Mouse (Mus musculus): Measurements from ENCODE around the gene Morn4. TPM values are rescaled to one million over a fixed set of nuclear protein-coding genes. Genes with fewer than 3 reads are reported as not detected.

Gene Morn4
- 99.6 and 116 TPM in 2 replicates for polyA plus RNA-seq (2015; fragmentation: Nextera tagmentation; extraction: Ambion mirVana)

DNA sequence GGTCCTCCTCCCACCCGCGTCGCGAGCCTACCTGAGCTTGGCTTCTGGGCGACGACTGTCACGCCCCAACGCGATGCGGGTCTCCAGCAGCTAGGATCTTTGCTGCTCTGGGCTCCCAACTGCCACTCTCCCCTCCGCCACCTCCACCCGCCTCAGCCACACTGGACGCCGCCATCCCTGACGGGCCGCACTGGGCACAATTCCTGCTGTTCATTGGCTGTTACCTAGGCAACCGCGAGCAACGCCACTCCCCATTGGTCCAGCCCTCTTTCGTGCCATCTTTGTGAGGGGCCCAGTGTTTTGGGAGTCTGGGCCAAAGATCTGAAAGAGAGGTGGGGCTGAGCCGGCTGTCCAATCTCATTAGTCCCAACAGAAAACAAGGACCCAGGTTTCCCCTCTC lies at the start of gene Morn4:
Morn4 (minus strand) TSS at position 192 of the 400 bp plus-strand sequence.
- WGBS, result under 1% methylated on average over 21 of the region's 21 CpGs
- H3K4me1 ChIP-seq, result peaks cover 27% of the 10 kb centered on the region

DNA sequence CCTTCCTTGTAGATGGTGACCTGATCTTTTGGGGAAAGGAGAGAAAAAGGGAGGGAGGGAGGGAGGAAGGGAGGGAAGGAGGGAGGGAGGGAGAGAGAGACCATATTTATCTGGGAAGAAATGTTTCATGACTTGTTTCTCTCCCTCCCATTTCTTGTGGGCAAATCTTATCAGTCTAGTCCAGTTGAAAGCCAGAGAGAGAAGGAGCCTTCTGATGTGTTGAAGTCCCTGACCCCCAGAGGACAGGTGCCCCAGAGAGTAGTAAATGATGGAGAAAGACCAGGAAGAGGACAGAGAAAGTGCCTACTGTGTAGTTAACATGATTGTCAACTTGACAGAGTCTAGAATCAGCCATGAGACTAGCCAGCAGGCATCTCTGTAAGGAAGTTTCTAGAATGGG lies 48.9 kb upstream of the Morn4 start:
- H3K27me3 ChIP-seq (replicated peaks), result no peaks in the 10 kb centered on the region
- no peaks in the 10 kb centered on the region for H3K9me3 ChIP-seq (replicated peaks)
- peaks cover 2% of the 10 kb centered on the region; the same call in 1 of the 2 replicates for H3K4me1 ChIP-seq
- H3K4me3 ChIP-seq (replicated peaks), result no peak overlapping the region
- ATAC-seq (ENCODE audit: low FRiP score), result no peak
- no peaks in the 10 kb centered on the region for H3K36me3 ChIP-seq
- no peak overlapping the region for H3K4me2 ChIP-seq
- no peak overlapping the region for H3K9ac ChIP-seq (replicated peaks)
- H3K27ac ChIP-seq (replicated peaks), result no peak overlapping the region

More for the DNA sequence above, at the start of gene Morn4:
- Histone ChIP-seq H3K9ac (replicated peaks) (peak within 1 kb of the TSS; percentile 73), H3K36me3 (no peaks in the 10 kb centered on the region), H3K27me3 (replicated peaks) (no peaks in the 10 kb centered on the region), H3K4me3 (replicated peaks) (peak within 1 kb of the TSS; percentile 84), H3K27ac (replicated peaks) (peak within 1 kb of the TSS; percentile 79), H3K4me2 (peak within 1 kb of the TSS; percentile 88), H3K9me3 (replicated peaks) (no peaks in the 10 kb centered on the region)
- peak; percentile 84 for ATAC-seq (ENCODE audit: low FRiP score)

DNA sequence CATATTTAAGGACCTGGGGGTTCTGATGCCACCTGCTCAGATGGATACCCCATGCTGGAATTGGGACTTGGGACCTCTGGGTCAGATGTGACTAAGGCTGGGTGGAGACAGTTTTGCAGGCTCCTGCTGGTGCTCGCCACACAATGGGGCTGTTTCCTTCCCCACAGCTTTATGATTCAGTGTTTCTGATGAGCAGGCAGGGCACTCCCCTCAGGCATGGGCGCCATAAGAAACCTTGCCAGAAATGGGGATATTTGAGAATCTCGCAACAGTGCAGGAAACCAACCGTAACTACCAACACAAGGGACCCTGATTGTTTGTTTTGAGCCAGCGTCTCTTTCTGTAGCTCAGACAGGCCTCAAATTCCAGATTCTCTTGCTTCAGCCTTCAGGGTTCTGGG lies 44.9 kb upstream of the Morn4 start:
- H3K4me2 ChIP-seq, result no peak overlapping the region
- ATAC-seq (ENCODE audit: low FRiP score), result no peak
- H3K4me3 ChIP-seq (replicated peaks), result no peak overlapping the region
- H3K27me3 ChIP-seq (replicated peaks), result peaks cover 9% of the 10 kb centered on the region
- no peak overlapping the region for H3K9ac ChIP-seq (replicated peaks)
- no peaks in the 10 kb centered on the region for H3K9me3 ChIP-seq (replicated peaks)
- peaks cover 24% of the 10 kb centered on the region for H3K4me1 ChIP-seq
- WGBS, result 58% methylated on average over 5 of the region's 5 CpGs
- H3K36me3 ChIP-seq, result no peaks in the 10 kb centered on the region
- H3K27ac ChIP-seq (replicated peaks), result no peak overlapping the region

DNA sequence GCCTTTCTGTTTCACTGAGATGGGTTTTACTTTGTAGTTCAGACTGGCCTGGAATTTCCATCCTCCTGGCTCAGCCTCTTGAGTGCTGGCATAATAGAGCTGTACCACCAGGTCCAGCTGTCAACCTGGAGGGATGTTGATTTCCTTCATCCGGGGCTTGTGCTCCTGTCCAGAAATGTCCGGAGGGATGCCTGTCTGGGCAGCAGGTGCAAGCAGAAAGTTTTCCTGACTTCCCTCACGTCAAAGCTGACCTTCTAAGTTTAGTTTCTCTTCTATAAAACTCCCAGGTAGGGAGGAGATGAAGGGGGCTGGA lies 44.1 kb upstream of the Morn4 start:
- Histone ChIP-seq H3K4me2 (no peak overlapping the region), H3K27me3 (replicated peaks) (peaks cover 9% of the 10 kb centered on the region), H3K9me3 (replicated peaks) (no peaks in the 10 kb centered on the region), H3K9ac (replicated peaks) (no peak overlapping the region), H3K36me3 (no peaks in the 10 kb centered on the region), H3K27ac (replicated peaks) (no peak overlapping the region), H3K4me1 (peaks cover 24% of the 10 kb centered on the region), H3K4me3 (replicated peaks) (no peak overlapping the region)
- WGBS, result 36% methylated on average over 3 of the region's 3 CpGs
- no peak for ATAC-seq (ENCODE audit: low FRiP score)

DNA sequence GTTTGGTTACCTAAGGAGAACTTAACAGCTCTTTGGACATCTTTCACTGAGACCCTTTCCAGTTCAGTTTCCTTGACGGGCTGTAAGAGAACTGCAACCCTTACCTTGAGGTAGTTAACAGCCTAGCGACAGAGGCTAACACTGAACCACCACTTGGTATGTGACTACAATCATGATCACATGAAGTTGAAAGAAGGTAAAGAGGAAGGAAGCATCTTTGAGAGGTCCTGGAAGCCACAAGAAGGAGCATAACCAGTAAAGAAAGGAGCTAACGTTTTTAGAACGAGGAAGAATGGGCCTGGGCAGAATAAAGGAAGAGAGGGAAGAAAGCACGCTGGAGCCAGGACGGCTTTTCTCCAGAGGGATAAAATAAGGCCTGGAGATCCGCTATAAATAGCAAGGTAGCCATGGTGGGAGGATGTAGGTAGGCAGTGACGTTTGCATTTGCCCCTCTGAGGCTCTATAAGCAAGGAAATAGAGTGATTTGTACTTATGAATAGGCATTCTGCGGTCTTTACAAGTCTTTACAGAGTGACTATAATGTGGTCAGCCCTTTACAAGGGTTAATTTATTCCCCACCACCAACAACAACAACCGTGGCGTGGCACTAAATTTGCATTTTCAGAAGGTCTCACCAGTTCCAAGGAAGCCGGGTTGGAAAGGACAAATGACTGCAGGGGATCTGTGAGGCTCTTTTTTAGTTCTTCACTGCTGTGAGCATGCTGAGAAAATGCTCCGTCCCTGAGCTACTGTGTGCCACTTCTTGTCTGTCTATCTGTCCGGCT lies 43.5 kb upstream of the Morn4 start:
- 0 out of 2 replicates have a peak, but pooled peaks cover 3% of the 10 kb centered on the region for H3K36me3 ChIP-seq
- no peaks in the 10 kb centered on the region for H3K9me3 ChIP-seq (replicated peaks)
- peak overlapping the region; percentile 98 for H3K4me2 ChIP-seq
- H3K4me1 ChIP-seq, result peaks cover 24% of the 10 kb centered on the region
- peak overlapping the region; percentile 70 for H3K9ac ChIP-seq (replicated peaks)
- 8% methylated on average over 14 of the region's 14 CpGs for WGBS
- H3K27ac ChIP-seq (replicated peaks), result peak overlapping the region; percentile 61
- H3K27me3 ChIP-seq (replicated peaks), result peaks cover 9% of the 10 kb centered on the region
- H3K4me3 ChIP-seq (replicated peaks), result peak overlapping the region; percentile 64
- peak; percentile 29 for ATAC-seq (ENCODE audit: low FRiP score)

DNA sequence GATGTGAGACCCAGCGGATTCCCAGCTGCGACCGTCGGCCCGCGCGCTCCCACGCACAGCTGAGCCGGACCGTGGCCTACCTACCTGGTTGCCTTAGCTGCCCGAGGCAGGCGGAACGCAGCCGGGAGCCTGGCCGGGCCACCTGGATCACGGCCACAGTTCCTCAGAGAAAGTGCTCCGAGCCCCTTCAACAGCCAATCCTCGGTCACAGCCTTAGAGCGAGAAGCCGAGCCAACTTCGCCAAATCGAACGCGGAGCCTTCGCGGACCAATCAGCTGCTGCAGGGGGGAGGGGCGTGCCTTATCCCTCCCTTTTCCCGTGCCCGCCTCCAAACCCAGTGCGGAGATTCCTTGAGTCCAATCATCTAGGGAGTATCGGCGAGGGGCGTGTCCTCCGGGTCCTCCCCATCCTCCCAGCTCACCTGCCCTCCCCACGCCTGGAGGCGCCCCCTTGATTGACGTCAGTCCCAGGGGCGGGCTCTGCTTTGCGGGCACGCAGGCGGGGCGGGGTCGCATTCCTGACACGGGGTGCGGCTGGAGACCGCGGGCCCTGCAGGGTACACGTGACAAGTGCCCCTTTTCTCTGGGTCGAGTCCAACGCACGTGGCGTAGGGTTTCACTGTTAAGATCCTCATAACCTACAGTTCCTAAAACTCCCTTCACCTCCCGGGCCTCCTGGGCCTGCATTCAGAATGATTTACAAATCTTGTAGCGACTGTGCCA lies 42.8 kb upstream of the Morn4 start, which contains the start of gene Avpi1:
Avpi1 (minus strand) TSS at position 273 of the 722 bp plus-strand sequence.
- Histone ChIP-seq H3K4me1 (peaks cover 24% of the 10 kb centered on the region), H3K9me3 (replicated peaks) (no peaks in the 10 kb centered on the region), H3K27ac (replicated peaks) (peak within 1 kb of the TSS; percentile 69), H3K4me2 (peak within 1 kb of the TSS; percentile 98), H3K9ac (replicated peaks) (peak within 1 kb of the TSS; percentile 70), H3K27me3 (replicated peaks) (peaks cover 9% of the 10 kb centered on the region), H3K4me3 (replicated peaks) (peak within 1 kb of the TSS; percentile 64), H3K36me3 (peaks cover 8% of the 10 kb centered on the region; the same call in 1 of the 2 replicates)
- peak; percentile 97 for ATAC-seq (ENCODE audit: low FRiP score)
- under 1% methylated on average over 54 of the region's 54 CpGs for WGBS

DNA sequence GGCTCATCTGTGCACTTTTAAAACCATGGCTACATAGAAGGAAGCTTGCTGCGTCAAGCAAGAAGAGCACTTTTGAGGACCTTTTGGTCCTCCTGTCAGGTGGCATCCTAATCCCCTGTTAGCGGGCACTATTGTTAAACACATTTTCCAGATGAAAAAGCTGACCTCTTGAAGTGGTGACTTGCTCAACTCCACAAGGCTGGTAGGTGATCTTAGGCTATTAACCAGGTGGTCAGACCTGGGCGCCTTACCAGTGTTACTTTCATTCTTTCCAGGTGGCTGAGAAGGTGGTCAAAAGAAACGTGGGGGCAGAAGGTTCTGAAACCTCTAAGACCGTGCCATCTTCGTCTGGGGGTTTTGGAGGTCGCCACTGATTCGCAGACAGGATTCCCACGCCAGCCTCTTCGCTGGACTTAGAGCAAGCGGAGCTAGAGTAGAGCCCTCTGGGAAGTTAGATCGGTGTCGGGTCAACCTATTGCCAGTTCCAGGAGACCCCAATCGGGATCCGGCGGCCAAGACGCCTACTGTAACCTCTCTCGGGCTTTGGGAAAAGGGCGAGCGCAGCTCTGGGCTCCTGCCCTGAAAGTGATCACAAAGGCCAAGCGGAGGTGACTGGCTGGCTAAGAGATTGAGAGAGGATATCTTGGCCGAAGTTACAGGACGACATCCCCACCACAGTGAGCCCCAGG lies 42.0 kb upstream of the Morn4 start:
- Histone ChIP-seq H3K27ac (replicated peaks) (peak overlapping the region; percentile 69), H3K4me2 (peak overlapping the region; percentile 98), H3K9me3 (replicated peaks) (no peaks in the 10 kb centered on the region), H3K27me3 (replicated peaks) (peaks cover 9% of the 10 kb centered on the region), H3K9ac (replicated peaks) (peak overlapping the region; percentile 70), H3K36me3 (peaks cover 15% of the 10 kb centered on the region), H3K4me1 (peaks cover 24% of the 10 kb centered on the region), H3K4me3 (replicated peaks) (peak overlapping the region; percentile 64)
- peak; percentile 15 for ATAC-seq (ENCODE audit: low FRiP score)
- 5% methylated on average over 23 of the region's 23 CpGs for WGBS

DNA sequence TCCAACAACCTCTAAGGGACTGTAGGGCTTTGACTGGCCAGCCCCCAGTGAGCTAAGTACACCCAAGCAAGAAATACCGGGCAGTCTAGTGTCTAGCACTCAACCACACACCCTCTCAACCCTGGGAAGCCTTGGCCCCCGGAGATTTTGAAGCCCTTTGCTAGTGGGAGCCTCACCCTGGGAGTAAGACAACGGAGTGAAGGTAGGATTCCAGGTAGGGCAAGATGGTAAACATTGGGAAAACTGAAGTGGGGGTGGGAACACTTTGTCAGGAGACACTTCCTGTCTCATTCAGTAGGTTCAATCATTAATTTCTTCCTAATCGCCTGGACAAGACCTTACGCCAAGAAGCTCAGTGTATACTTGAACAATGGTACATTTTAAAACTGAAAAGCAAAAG lies 40.9 kb upstream of the Morn4 start:
- ATAC-seq (ENCODE audit: low FRiP score), result no peak
- Histone ChIP-seq H3K36me3 (peaks cover 26% of the 10 kb centered on the region), H3K9ac (replicated peaks) (no peak overlapping the region), H3K9me3 (replicated peaks) (no peaks in the 10 kb centered on the region), H3K4me3 (replicated peaks) (no peak overlapping the region), H3K4me1 (peaks cover 24% of the 10 kb centered on the region), H3K27me3 (replicated peaks) (peaks cover 9% of the 10 kb centered on the region), H3K4me2 (no peak overlapping the region), H3K27ac (replicated peaks) (no peak overlapping the region)
- WGBS, result 86% methylated on average over 5 of the region's 5 CpGs

DNA sequence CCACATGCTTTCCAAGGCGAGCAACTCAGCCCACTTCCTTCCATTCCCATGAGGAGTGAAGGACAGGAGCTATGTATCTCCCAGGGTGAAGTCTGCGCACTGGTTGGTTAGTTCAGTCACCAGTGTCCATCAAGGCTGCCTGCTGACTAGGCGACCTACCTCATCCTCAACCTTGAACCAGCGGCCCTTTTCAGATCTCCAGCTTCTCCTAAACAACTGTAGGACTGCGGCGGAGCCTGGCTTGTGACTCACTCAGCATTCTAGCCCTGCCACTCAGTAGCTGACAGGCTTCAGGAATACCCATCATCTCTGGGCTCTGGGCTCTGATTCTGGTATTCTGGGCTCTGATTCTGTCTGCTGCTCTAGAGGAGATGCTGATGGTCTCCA lies 40.1 kb upstream of the Morn4 start:
- Histone ChIP-seq H3K9me3 (replicated peaks) (no peaks in the 10 kb centered on the region), H3K9ac (replicated peaks) (no peak overlapping the region), H3K4me3 (replicated peaks) (no peak overlapping the region), H3K27ac (replicated peaks) (no peak overlapping the region), H3K36me3 (peaks cover 31% of the 10 kb centered on the region), H3K4me1 (peaks cover 24% of the 10 kb centered on the region), H3K27me3 (replicated peaks) (peaks cover 9% of the 10 kb centered on the region), H3K4me2 (no peak overlapping the region)
- WGBS, result 90% methylated on average over 6 of the region's 6 CpGs
- no peak for ATAC-seq (ENCODE audit: low FRiP score)

DNA sequence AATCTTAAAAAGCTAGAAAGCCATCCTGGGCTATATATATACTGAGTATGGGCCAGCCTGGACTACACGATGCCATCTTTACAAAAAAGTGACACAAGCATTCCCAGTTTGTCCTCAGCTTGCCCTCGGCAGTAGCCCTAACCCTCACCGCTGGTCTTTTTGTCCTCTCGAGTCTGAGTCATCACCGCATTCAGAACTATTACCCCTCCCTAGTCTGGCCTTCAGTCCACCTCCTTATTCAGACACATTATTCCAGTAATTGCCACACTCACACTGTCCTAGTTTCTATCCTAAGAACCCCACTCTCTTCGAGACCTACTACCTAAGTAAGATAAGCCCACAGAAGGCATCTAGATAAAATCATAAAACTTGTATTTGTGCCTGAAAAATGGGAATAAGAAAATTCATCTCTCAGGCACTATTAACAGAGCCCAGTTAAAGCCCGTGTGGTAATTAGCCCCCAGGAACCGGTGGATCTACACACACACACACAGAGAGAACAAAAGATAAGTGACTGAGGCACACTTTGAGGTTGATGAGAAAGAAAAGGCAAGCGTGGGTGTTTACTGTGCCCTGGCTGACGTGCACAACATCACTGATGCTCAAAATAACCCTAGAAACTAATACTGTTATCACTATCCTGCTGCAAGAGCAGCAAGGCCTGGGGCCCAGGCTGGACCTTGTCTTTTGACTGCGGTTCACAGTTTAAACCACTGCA lies 39.5 kb upstream of the Morn4 start:
- no peak overlapping the region for H3K4me3 ChIP-seq (replicated peaks)
- ATAC-seq (ENCODE audit: low FRiP score), result no peak

DNA sequence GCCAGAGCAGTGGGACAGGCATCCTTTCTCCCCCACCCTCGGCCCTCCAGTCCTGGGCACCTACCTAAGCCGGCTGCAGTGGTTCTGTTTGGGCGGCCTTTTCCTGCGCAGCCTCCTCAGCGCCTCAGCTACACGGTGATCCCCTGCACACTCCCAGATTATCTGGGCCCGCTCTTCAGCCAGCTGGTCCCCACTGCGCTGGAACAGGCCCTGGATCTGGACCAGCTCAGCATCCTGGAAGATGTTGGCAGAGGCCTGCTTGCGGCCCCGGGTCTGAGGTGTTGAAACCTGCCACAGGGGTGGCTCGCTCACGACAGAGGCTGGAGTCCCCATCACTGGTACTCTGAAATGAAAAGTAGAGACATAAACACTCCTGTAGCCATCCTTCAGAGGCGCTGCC lies 38.5 kb upstream of the Morn4 start:
- H3K4me3 ChIP-seq (replicated peaks), result no peak overlapping the region
- WGBS, result 88% methylated on average over 13 of the region's 13 CpGs
- H3K4me1 ChIP-seq, result peaks cover 18% of the 10 kb centered on the region
- H3K36me3 ChIP-seq, result peaks cover 46% of the 10 kb centered on the region
- no peak overlapping the region for H3K9ac ChIP-seq (replicated peaks)
- H3K27me3 ChIP-seq (replicated peaks), result peaks cover 9% of the 10 kb centered on the region
- no peaks in the 10 kb centered on the region for H3K9me3 ChIP-seq (replicated peaks)
- H3K27ac ChIP-seq (replicated peaks), result no peak overlapping the region
- no peak for ATAC-seq (ENCODE audit: low FRiP score)
- no peak overlapping the region for H3K4me2 ChIP-seq

More for the DNA sequence above, 39.5 kb upstream of the Morn4 start:
- H3K9ac ChIP-seq (replicated peaks), result no peak overlapping the region
- 75% methylated on average over 11 of the region's 11 CpGs for WGBS
- no peak overlapping the region for H3K27ac ChIP-seq (replicated peaks)
- peaks cover 9% of the 10 kb centered on the region for H3K27me3 ChIP-seq (replicated peaks)
- H3K9me3 ChIP-seq (replicated peaks), result no peaks in the 10 kb centered on the region
- H3K36me3 ChIP-seq, result peaks cover 36% of the 10 kb centered on the region
- no peak overlapping the region for H3K4me2 ChIP-seq
- peaks cover 24% of the 10 kb centered on the region for H3K4me1 ChIP-seq

Measured in neural tube, embryonic 15.5 days (tissue).